Mouse (Mus musculus): ENCODE measurements around the gene Ccni.

Ccni gene

GRCm38 (mm10) chr5:93206109-93207005, at the start of gene Ccni, which contains the start of gene 2010109A12Rik:
Gene Ccni (minus strand): TSS chr5:93206495.
Gene 2010109A12Rik (plus strand): TSS chr5:93206518.
- DNase-seq (ENCODE audit: low read depth, low spot score), result peak; percentile 98

GRCm38 (mm10) chr5:93255759-93256265, 49.5 kb upstream of the Ccni start:
- peak; percentile 72 for DNase-seq (ENCODE audit: low read depth, low spot score)

- DNase-seq (ENCODE audit: low read depth, low spot score), result no peak
Observed at GRCm38 (mm10) chr5:93251001-93251760, 44.9 kb upstream of the Ccni start.

GRCm38 (mm10) chr5:93249940-93250578, 43.8 kb upstream of the Ccni start:
- DNase-seq (ENCODE audit: low read depth, low spot score), result no peak

GRCm38 (mm10) chr5:93245280-93245679, 39.0 kb upstream of the Ccni start:
- no peak for DNase-seq (ENCODE audit: low read depth, low spot score)

GRCm38 (mm10) chr5:93239590-93240544, 33.6 kb upstream of the Ccni start:
- no peak for DNase-seq (ENCODE audit: low read depth, low spot score)

GRCm38 (mm10) chr5:93236541-93236940, 30.2 kb upstream of the Ccni start:
- DNase-seq (ENCODE audit: low read depth, low spot score), result no peak

GRCm38 (mm10) chr5:93235888-93236287, 29.6 kb upstream of the Ccni start:
- DNase-seq (ENCODE audit: low read depth, low spot score), result no peak

GRCm38 (mm10) chr5:93234605-93235004, 28.3 kb upstream of the Ccni start:
- peak; percentile 15 for DNase-seq (ENCODE audit: low read depth, low spot score)

- peak; percentile 78 for DNase-seq (ENCODE audit: low read depth, low spot score)
Observed at GRCm38 (mm10) chr5:93234130-93234529, 27.8 kb upstream of the Ccni start.

- no peak for DNase-seq (ENCODE audit: low read depth, low spot score)
Observed at GRCm38 (mm10) chr5:93232838-93233237, 26.5 kb upstream of the Ccni start.

GRCm38 (mm10) chr5:93231721-93232120, 25.4 kb upstream of the Ccni start:
- DNase-seq (ENCODE audit: low read depth, low spot score), result no peak

- DNase-seq (ENCODE audit: low read depth, low spot score), result peak; percentile 25
Observed at GRCm38 (mm10) chr5:93229527-93229926, 23.2 kb upstream of the Ccni start.

GRCm38 (mm10) chr5:93227157-93227556, 20.9 kb upstream of the Ccni start:
- no peak for DNase-seq (ENCODE audit: low read depth, low spot score)

- no peak for DNase-seq (ENCODE audit: low read depth, low spot score)
Observed at GRCm38 (mm10) chr5:93224549-93224948, 18.3 kb upstream of the Ccni start.

GRCm38 (mm10) chr5:93221661-93222060, 15.4 kb upstream of the Ccni start:
- no peak for DNase-seq (ENCODE audit: low read depth, low spot score)

- no peak for DNase-seq (ENCODE audit: low read depth, low spot score)
Observed at GRCm38 (mm10) chr5:93218375-93218774, 12.1 kb upstream of the Ccni start.

- DNase-seq (ENCODE audit: low read depth, low spot score), result peak; percentile 34
Observed at GRCm38 (mm10) chr5:93207555-93207954, 1.3 kb upstream of the Ccni start.

- DNase-seq (ENCODE audit: low read depth, low spot score), result no peak
Observed at GRCm38 (mm10) chr5:93207006-93207348, 682 bp upstream of the Ccni start.

GRCm38 (mm10) chr5:93205371-93206108, 755 bp downstream of the Ccni start:
- peak; percentile 74 for DNase-seq (ENCODE audit: low read depth, low spot score)

Measured in A20 (cell line).